Mouse (Mus musculus) olfactory bulb, adult 2 months (tissue): Measurements from ENCODE around the gene Dbndd2.

Experiments
- CTCF ChIP-seq: fragments of 200-500 bp; IDR thresholded peaks from 2 replicates; pipeline ENCODE4 v1.5.1; 2012; ENCODE audit warnings: low read depth, mild to moderate bottlenecking, low read length, moderate library complexity; ENCODE audit not compliant: insufficient read depth
- POLR2A ChIP-seq: fragments of 200-500 bp; IDR thresholded peaks from 2 replicates; pipeline ENCODE4 v1.6.1; 2012; ENCODE audit warnings: mild to moderate bottlenecking, low read depth, low read length, moderate library complexity; ENCODE audit not compliant: insufficient read depth

GRCm38 (mm10) chr2:164443051-164443437 is 42.9 kb upstream of the Dbndd2 start:
- no peak for TF ChIP-seq CTCF
- peak; percentile 31; the same call in 1 of the 2 replicates for TF ChIP-seq POLR2A
